ENCODE assay signal across 35 mouse cellular contexts in genomic region chr2:11652780-11653179, GRCm38 (mm10). TPM values are rescaled to one million over a fixed set of nuclear protein-coding genes. Genes with fewer than 3 reads are reported as not detected.
DNase-seq lines count a peak whose midpoint lies in the region; ATAC-seq and TF ChIP-seq lines count a peak whose summit lies in the region.
"Had no signal": no experiment of that assay in that cellular context is flagged by ENCODE, and none has a peak within 500 bp of the region (broad histone marks: within the 10 kb centered on the region; RNA-seq: fewer than 3 reads in every experiment).

No protein-coding gene starts in this region.

- no peak overlapping the region for H3K4me3 ChIP-seq in CH12.LX (replicated peaks in 1 of 3; ENCODE audit: low read depth in 2 of 3, low read length in 2 of 3, poor library complexity in 1 of 3)
- H3K4me3 ChIP-seq: embryonic facial prominence, embryonic 12.5 days; embryonic facial prominence, embryonic 15.5 days; gastrocnemius, adult 2 months; heart, embryonic 12.5 days; heart, embryonic 15.5 days; hindbrain, embryonic 10.5 days; hindbrain, embryonic 13.5 days had no signal

- TF ChIP-seq POLR2A in CH12.LX (IDR thresholded peaks at IDR 0.05; ENCODE audit: low read depth, low read length): no peak

- no peaks in the 10 kb centered on the region for H3K9me3 ChIP-seq in CH12.LX (replicated peaks; ENCODE audit: low read length)
- H3K9me3 ChIP-seq: embryonic facial prominence, embryonic 12.5 days; embryonic facial prominence, embryonic 15.5 days; heart, embryonic 12.5 days; heart, embryonic 15.5 days; hindbrain, embryonic 10.5 days; hindbrain, embryonic 13.5 days had no signal

- no peak for TF ChIP-seq EP300 in CH12.LX (IDR thresholded peaks at IDR 0.05; ENCODE audit: low read length)

- in situ Hi-C loops in CH12.LX (cut with MboI; ENCODE audit: low pct_ligation_motif_present, low pct_unique_long_range_greater_than_20kb, low sequenced_read_pairs): no loop called here

- dilution Hi-C loops in CH12.LX (cut with MboI; ENCODE audit: extremely low pct_ligation_motif_present, extremely low pct_unique_long_range_greater_than_20kb, low sequenced_read_pairs): no loop called here

- H3K27me3 ChIP-seq in CH12.LX (replicated peaks): no peaks in the 10 kb centered on the region
- H3K27me3 ChIP-seq: embryonic facial prominence, embryonic 12.5 days; embryonic facial prominence, embryonic 15.5 days; heart, embryonic 12.5 days; heart, embryonic 15.5 days; hindbrain, embryonic 13.5 days had no signal

- no peak overlapping the region for H3K4me2 ChIP-seq in CH12.LX (ENCODE audit: insufficient read depth, low read depth, poor library complexity, severe bottlenecking)
- H3K4me2 ChIP-seq: embryonic facial prominence, embryonic 12.5 days; embryonic facial prominence, embryonic 15.5 days; heart, embryonic 12.5 days; heart, embryonic 15.5 days; hindbrain, embryonic 13.5 days had no signal

- H3K27ac ChIP-seq in CH12.LX (ENCODE audit: insufficient read depth, low read depth): peak overlapping the region; percentile 53; the same call in 1 of the 2 replicates
- H3K27ac ChIP-seq: embryonic facial prominence, embryonic 12.5 days; embryonic facial prominence, embryonic 15.5 days; gastrocnemius, adult 2 months; heart, embryonic 15.5 days; hindbrain, embryonic 10.5 days; hindbrain, embryonic 13.5 days had no signal

- TF ChIP-seq RAD21 in CH12.LX (IDR thresholded peaks at IDR 0.05; ENCODE audit: low read depth, low read length): no peak

- no peak for ATAC-seq in CD4-positive, CD25-positive, alpha-beta regulatory T cell, adult 4 months
- ATAC-seq in megakaryocyte progenitor cell, adult 5-6 weeks (replicated peaks; ENCODE audit: poor library complexity): peak; percentile 23; the same call in 1 of the 2 replicates
- ATAC-seq: forebrain, embryonic 14.5 days; forebrain, postnatal 0 days; hindbrain, embryonic 16.5 days had no signal

- H3K4me1 ChIP-seq in CH12.LX (ENCODE audit: control insufficient read depth in 1 of 2, insufficient read depth in 2 of 2): peaks cover 24 to 71% of the 10 kb centered on the region in 2 experiments
- H3K4me1 ChIP-seq: embryonic facial prominence, embryonic 12.5 days; embryonic facial prominence, embryonic 15.5 days; heart, embryonic 12.5 days; hindbrain, embryonic 10.5 days; hindbrain, embryonic 13.5 days had no signal

- no peak for TF ChIP-seq CTCF in CH12.LX (conservative IDR thresholded peaks at IDR 0.05 in 1 of 2, IDR thresholded peaks at IDR 0.05 in 1 of 2; ENCODE audit: low read depth in 2 of 2, low read length in 2 of 2)

- DNase-seq in CD4-positive, CD25-positive, alpha-beta regulatory T cell, adult 2 months (ENCODE audit: low read depth, low spot score): peak; percentile 63
- DNase-seq in CH12.LX (ENCODE audit: extremely low read depth): no peak
- no peak for DNase-seq in layer of hippocampus, postnatal 10 days (ENCODE audit: low spot score in 2 of 2)
- DNase-seq in cerebellum, adult 8-10 months: no peak
- no peak for DNase-seq in kidney, postnatal 25 days
- DNase-seq: cerebellum, adult 11-12 months; cerebellum, adult 9-10 months; cerebellum, postnatal 14 days; forebrain, postnatal 0 days; gastrocnemius, adult 2 months; gastrocnemius, postnatal 14 days; heart, adult 11 months; heart, postnatal 10 days; heart, postnatal 36 days had no signal

- no peak overlapping the region for H3K9ac ChIP-seq in CH12.LX (ENCODE audit: insufficient read depth, low read depth)
- H3K9ac ChIP-seq: embryonic facial prominence, embryonic 12.5 days; embryonic facial prominence, embryonic 15.5 days; forebrain, postnatal 0 days; heart, embryonic 12.5 days; heart, embryonic 15.5 days; hindbrain, embryonic 13.5 days had no signal

- peaks cover 7% of the 10 kb centered on the region for H3K79me2 ChIP-seq in CH12.LX (replicated peaks; ENCODE audit: control insufficient read depth, extremely low read depth, insufficient read depth, poor library complexity, severe bottlenecking)

- peaks cover 4% of the 10 kb centered on the region in 2 experiments for H3K36me3 ChIP-seq in CH12.LX (replicated peaks in 1 of 2; ENCODE audit: control insufficient read depth in 1 of 2, insufficient read depth in 1 of 2, low read length in 1 of 2)
- H3K36me3 ChIP-seq: embryonic facial prominence, embryonic 12.5 days; embryonic facial prominence, embryonic 15.5 days; heart, embryonic 12.5 days; heart, embryonic 15.5 days; hindbrain, embryonic 10.5 days; hindbrain, embryonic 13.5 days had no signal

TF ChIP-seq in CH12.LX, 34 proteins besides CTCF, POLR2A, EP300 and RAD21:
- TF ChIP-seq MEF2A (IDR thresholded peaks at IDR 0.05; ENCODE audit: borderline replicate concordance, low read depth, low read length) (no peak), ELF1 (IDR thresholded peaks at IDR 0.05; ENCODE audit: low read depth, low read length) (no peak), CHD1 (IDR thresholded peaks at IDR 0.05; ENCODE audit: low read depth, low read length) (no peak), SMC3 (IDR thresholded peaks at IDR 0.05; ENCODE audit: low read depth, low read length) (no peak), BHLHE40 (IDR thresholded peaks at IDR 0.05; ENCODE audit: low read depth, low read length) (no peak), MAZ (IDR thresholded peaks at IDR 0.05; ENCODE audit: low read depth, low read length) (no peak), TCF12 (IDR thresholded peaks at IDR 0.05; ENCODE audit: low read depth, low read length) (no peak), USF1 (IDR thresholded peaks at IDR 0.05; ENCODE audit: low read depth, low read length) (no peak), GABPA (IDR thresholded peaks at IDR 0.05; ENCODE audit: insufficient replicate concordance, low read depth, low read length) (no peak), MXI1 (IDR thresholded peaks at IDR 0.05; ENCODE audit: low read depth, low read length) (no peak), JUND (conservative IDR thresholded peaks at IDR 0.05; ENCODE audit: low read depth, low read length) (no peak), CHD2 (IDR thresholded peaks at IDR 0.05; ENCODE audit: low read length) (no peak), SIN3A (IDR thresholded peaks at IDR 0.05; ENCODE audit: low read length) (no peak), ETS1 (conservative IDR thresholded peaks at IDR 0.05; ENCODE audit: low read depth, low read length) (no peak), E2F4 (IDR thresholded peaks at IDR 0.05; ENCODE audit: insufficient replicate concordance, low read depth, low read length) (no peak), UBTF (IDR thresholded peaks at IDR 0.05; ENCODE audit: low read depth, low read length) (no peak), TBP (conservative IDR thresholded peaks at IDR 0.05; ENCODE audit: low read depth, low read length) (no peak), NRF1 (IDR thresholded peaks at IDR 0.05; ENCODE audit: low read depth, low read length) (no peak), MAFK (IDR thresholded peaks at IDR 0.05; ENCODE audit: insufficient replicate concordance, low read length) (no peak), HCFC1 (IDR thresholded peaks at IDR 0.05; ENCODE audit: low read depth, low read length) (no peak)

RNA-seq across cellular contexts. Expression of gene Il2ra, which starts 10.2 kb away (rescaled TPM):
- polyA plus RNA-seq in CD4-positive, CD25-positive, alpha-beta regulatory T cell, adult 4 months (2017; shearing (Covaris generic)): 100 to 1,000 TPM; 347 to 420 TPM
- total RNA-seq in CH12.LX (2012; rRNA removed): 5.5 and 6.0 TPM in 2 replicates
- 4.8 and 6.3 TPM in 2 replicates for total RNA-seq in CH12.LX (2014; rRNA removed)
- polyA plus RNA-seq in CH12.LX (2012; ENCODE audit: insufficient read length, low read depth): 8.7 and 8.8 TPM in 2 replicates
- total RNA-seq in megakaryocyte progenitor cell, adult 5-6 weeks (2015): not detected in 2 replicates
- not detected in 2 replicates for total RNA-seq in megakaryocyte progenitor cell, adult 5-6 weeks (2017)
- total RNA-seq in layer of hippocampus, postnatal 10 days (2021): not detected
- total RNA-seq: common myeloid progenitor, adult 5-6 weeks; forebrain, postnatal 0 days; MEL had no signal
- polyA plus RNA-seq: embryonic facial prominence, embryonic 12.5 days; embryonic facial prominence, embryonic 15.5 days; forebrain, embryonic 11.5 days; forebrain, embryonic 14.5 days; forebrain, postnatal 0 days; heart, embryonic 12.5 days; hindbrain, embryonic 10.5 days had no signal

RNA-seq across cellular contexts. Expression of gene Gm17490, which starts 26.7 kb away (rescaled TPM):
- polyA plus RNA-seq in CD4-positive, CD25-positive, alpha-beta regulatory T cell, adult 4 months (2017; shearing (Covaris generic)): not detected
- total RNA-seq in CH12.LX (2012; rRNA removed) (not detected in 2 replicates), CH12.LX (2014; rRNA removed) (not detected in 2 replicates)
- polyA plus RNA-seq in CH12.LX (2012; ENCODE audit: insufficient read length, low read depth): not detected in 2 replicates
- not detected in 2 replicates for total RNA-seq in megakaryocyte progenitor cell, adult 5-6 weeks (2015)
- total RNA-seq in megakaryocyte progenitor cell, adult 5-6 weeks (2017): not detected in 2 replicates
- not detected for total RNA-seq in layer of hippocampus, postnatal 10 days (2021)
- total RNA-seq: adrenal gland, adult 8-10 months; adrenal gland, postnatal 25 days; common myeloid progenitor, adult 5-6 weeks; forebrain, postnatal 0 days; gastrocnemius, adult 2 months; gastrocnemius, postnatal 14 days; gastrocnemius, postnatal 4 days; heart, adult 8-10 months; heart, postnatal 10 days; heart, postnatal 36 days; MEL had no signal
- polyA plus RNA-seq: activated CD4-positive, CD25-positive, alpha-beta regulatory T cell, adult 4 months; brain, embryonic 14.5 days; embryonic facial prominence, embryonic 12.5 days; embryonic facial prominence, embryonic 15.5 days; forebrain, embryonic 11.5 days; forebrain, embryonic 14.5 days; forebrain, postnatal 0 days; frontal cortex, adult 2 months; heart, embryonic 12.5 days; heart, embryonic 15.5 days; hindbrain, embryonic 10.5 days; hindbrain, embryonic 13.5 days; hindbrain, embryonic 16.5 days; inflammation-experienced regulatory T-cells, adult 6 months had no signal

RNA-seq across cellular contexts. Expression of gene Rbm17, which starts 48.8 kb away (rescaled TPM):
- 10 to 100 TPM; 34.7 TPM for polyA plus RNA-seq in CD4-positive, CD25-positive, alpha-beta regulatory T cell, adult 4 months (2017; shearing (Covaris generic))
- 199 and 248 TPM in 2 replicates for total RNA-seq in CH12.LX (2012; rRNA removed)
- total RNA-seq in CH12.LX (2014; rRNA removed): 239 and 244 TPM in 2 replicates
- 344 and 405 TPM in 2 replicates for polyA plus RNA-seq in CH12.LX (2012; ENCODE audit: insufficient read length, low read depth)
- total RNA-seq in megakaryocyte progenitor cell, adult 5-6 weeks (2015): 137 and 153 TPM in 2 replicates
- 129 and 175 TPM in 2 replicates for total RNA-seq in megakaryocyte progenitor cell, adult 5-6 weeks (2017)
- 100 to 1,000 TPM; 103 to 106 TPM for total RNA-seq in layer of hippocampus, postnatal 10 days (2021)

RNA-seq across cellular contexts. Expression of gene Il15ra, which starts 52.3 kb away (rescaled TPM):
- 10 to 100 TPM; 24.0 to 33.6 TPM for polyA plus RNA-seq in CD4-positive, CD25-positive, alpha-beta regulatory T cell, adult 4 months (2017; shearing (Covaris generic))
- total RNA-seq in CH12.LX (2012; rRNA removed): 14.4 and 15.1 TPM in 2 replicates
- total RNA-seq in CH12.LX (2014; rRNA removed): 12.6 and 14.0 TPM in 2 replicates
- 16.6 and 19.4 TPM in 2 replicates for polyA plus RNA-seq in CH12.LX (2012; ENCODE audit: insufficient read length, low read depth)
- total RNA-seq in megakaryocyte progenitor cell, adult 5-6 weeks (2015): 22.2 and 27.2 TPM in 2 replicates
- total RNA-seq in megakaryocyte progenitor cell, adult 5-6 weeks (2017): 21.3 and 27.5 TPM in 2 replicates
- 1 to 10 TPM; 5.5 to 5.7 TPM for total RNA-seq in layer of hippocampus, postnatal 10 days (2021)

Comparison
In these comparisons a context has a peak if more than half of its experiments do, and no peak if none do; other contexts are left out.
1. RNA of gene Il2ra, which starts 10.2 kb away (total RNA-seq): 4.8 to 6.3 TPM in CH12.LX; not detected in layer of hippocampus, postnatal 10 days and not detected in megakaryocyte progenitor cell, adult 5-6 weeks; every median in the first group is over 4 times any median in the second.